Mouse (Mus musculus): ENCODE results near the gene Rnf26. TPM values are rescaled to one million over a fixed set of nuclear protein-coding genes. Genes with fewer than 3 reads are reported as not detected.
"Not testable (repeated sequence)": the region's sequence is repeated elsewhere in the genome, so short reads cannot be mapped to it uniquely, and the experiment has no call there.

Gene Rnf26
- total RNA-seq, 2 experiments from 2014 or later = 5.9 to 6.0 TPM

DNA sequence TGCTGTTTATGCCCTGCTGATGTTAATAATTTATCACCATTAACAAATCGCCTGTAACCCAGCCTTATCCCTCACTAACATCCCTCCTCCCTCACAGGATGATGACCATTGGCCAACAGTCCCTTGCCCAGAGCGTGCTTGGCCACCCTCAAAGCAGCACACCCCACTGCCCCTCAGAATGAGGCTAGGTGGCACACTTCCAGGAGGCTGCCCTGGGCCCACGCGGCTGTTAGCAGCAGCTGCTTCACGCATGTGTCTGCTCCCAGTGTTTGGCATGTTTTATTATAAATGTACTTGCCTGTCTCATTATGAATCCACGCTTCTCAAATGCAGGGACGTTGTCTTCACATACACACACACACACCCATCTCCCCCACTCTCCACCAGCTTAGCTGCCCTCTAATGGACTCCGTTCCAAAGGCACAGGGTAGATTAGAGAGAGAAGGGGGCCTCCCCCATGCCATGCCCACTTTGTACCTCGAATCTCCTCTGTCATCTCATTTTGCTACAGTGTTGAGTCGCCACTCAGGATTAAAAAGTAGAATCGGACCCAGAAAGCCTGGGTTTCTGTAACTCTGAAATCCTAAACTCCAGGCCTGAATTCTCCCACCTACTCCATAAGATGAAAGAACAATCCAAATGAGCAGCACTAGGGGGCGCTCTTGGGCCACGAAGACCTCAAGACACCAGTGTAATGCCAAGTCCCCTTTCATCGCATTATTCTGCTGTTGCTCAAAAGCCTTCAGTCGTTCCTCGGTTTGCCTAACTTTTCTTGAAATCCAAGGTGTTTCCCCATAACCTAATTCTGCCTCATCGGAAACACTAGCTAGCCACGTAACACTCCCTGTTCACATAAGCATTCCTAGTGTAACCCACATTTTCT, 12.5 kb upstream of the Rnf26 start:
- peak; percentile 87 to 93 for DNase-seq

DNA sequence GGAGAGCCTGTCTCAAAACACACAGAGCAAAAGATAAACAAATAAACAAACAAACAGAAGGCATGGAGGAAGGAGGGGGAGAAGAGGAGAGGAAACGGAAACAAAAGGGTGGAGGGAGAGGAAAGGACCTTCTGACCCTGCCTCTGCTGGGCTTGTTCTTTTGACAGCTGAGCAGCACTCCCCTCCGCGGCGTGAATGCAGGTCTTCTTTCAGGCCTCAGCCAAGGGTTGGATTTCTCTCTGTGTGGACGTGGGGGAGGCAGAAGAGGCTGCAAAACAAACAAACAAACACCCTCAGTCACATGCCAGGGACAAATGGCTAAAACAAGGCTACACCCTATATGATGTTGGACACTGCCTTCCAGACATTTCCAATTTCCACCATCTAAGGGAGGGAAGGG, 11.7 kb upstream of the Rnf26 start:
- DNase-seq = no peak

DNA sequence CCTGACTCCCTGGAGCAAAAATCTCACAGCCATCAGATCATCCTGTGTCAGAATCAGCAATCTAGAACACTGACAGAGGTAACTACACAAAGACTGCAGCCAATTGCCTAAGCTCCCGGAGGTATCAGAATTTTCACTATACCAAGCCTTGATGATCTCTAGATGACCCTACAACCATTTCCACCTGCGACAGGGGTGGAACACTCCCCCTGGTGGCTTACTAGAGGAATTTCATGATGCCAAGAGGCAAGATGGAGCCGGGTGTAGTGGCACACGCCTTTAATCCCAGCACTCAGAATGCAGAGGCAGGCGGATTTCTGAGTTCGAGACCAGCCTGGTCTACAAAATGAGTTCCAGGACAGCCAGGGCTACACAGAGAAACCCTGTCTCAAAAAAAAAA, 11.0 kb upstream of the Rnf26 start:
- no peak for DNase-seq

DNA sequence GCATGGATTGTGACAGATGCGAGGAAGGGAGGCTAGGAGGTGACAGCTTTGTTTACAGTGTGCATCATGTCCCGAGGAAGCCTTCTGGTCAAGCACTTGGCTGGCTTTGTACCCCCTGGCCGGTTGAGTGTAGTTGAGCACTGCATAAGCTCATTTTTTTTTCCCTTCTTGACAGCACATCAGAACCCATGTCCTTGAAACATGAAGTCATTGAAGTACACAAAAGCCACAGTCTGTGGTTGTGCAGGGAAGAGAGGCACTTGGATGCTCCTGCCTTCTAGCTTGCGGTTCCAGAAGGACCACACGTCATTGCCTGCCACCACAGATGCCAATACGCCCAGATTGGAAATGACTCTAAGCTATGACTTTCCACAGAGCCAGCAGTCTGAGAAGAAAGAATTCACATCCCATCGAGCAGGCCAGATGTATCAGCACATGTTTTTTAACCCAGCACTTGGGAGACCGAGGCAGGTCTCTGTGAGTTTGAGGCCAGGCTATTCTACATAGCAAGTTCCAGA, 6.7 kb upstream of the Rnf26 start:
- no peak for DNase-seq

DNA sequence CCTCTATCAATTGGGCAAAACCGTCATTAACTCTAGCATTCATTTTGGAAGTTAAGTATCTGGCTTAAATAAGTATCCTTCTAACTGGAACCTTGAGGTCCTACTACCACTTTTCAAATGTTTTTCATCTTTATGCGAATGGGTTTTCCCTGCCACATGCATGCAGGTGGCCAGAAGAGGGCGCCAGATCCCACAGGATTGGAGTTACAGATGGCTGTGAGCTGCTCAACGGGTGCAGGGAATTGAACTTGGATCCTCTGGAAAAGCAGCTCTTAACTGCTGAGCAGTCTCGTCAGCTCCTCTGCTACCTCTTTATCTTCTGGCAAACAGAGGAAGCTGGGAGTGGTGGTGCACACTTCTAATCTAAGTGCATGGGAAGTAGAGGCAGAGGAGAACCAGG, 5.7 kb upstream of the Rnf26 start:
- DNase-seq = peak in 1 of 2 experiments; percentile 56

DNA sequence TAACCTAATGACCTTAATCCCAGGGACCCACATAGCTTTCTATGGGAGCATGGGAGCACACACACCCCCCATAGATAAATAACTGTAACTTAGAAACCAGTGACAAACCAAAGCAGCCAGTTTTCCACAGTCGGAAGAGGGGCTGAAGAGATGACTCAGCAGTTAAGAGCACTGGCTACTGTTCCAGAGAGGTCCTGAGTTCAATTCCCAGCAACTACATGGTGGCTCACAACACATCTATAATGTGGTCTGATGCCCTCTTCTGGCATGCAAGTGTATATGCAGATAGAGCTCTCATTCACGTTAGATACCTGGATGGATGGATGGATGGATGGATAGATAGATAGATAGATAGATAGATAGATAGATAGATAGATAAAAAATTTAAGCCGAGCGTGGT, 2.9 kb upstream of the Rnf26 start:
- DNase-seq = no peak

DNA sequence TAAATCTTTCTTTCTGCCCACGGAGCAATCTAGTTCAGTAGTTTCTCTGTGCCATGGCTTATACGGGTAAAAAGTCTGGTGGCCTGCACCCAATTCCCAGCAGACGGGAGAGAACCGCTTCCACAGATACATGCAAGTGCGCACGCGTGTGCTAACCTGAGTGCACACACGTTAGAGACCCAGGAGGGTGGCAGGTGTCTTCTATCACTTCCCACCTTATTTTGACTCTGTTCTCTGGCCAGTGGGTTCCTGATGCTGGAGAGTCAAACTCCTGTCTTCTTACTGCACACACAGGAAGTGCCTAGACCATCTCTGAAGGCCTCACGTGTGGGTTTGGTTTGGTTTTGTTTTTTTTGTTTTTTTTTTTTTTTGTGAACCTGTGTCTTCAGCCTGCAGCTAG, 2.3 kb upstream of the Rnf26 start:
- no peak for DNase-seq

DNA sequence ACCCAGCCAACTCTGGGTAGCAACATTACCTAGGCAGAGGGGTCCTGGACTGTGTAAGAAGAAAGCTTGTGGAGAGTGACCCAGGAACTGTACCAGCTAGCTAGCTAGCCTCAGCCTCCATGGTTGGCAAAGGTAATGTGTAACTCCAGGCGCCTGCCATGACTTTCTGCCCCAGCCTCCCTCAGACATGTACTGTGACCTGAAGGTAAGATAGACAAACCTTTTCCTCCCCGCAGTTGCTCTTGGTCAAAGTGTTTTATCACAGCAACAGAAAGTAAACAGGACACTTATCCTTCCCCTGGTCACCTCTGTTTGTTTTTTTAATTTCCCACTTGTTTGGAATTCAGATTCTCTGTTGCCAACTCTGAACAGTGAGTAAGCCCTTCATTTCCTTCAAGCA, 1.1 kb upstream of the Rnf26 start:
- DNase-seq = no peak

DNA sequence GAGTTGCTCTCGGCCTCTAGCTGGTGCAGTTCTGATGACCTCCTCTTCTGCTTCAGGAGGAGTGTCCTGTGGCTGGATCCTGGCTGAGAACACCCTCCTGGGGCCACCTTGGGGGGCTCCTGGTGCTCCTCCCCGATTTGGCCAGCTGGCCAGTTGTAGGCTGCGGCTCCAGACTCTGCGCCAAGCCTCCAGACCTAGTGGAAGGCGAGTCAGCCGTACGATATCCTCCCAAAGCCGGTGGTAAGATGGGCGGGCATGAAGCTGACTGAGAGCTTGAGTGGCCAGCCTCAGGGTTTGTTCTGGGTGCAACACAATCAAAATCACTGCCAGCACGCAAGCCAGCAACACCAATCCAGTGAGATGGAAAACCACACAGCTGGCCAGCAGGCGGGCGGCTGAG, 1.4 kb downstream of the Rnf26 start:
- DNase-seq = not testable (repeated sequence)

DNA sequence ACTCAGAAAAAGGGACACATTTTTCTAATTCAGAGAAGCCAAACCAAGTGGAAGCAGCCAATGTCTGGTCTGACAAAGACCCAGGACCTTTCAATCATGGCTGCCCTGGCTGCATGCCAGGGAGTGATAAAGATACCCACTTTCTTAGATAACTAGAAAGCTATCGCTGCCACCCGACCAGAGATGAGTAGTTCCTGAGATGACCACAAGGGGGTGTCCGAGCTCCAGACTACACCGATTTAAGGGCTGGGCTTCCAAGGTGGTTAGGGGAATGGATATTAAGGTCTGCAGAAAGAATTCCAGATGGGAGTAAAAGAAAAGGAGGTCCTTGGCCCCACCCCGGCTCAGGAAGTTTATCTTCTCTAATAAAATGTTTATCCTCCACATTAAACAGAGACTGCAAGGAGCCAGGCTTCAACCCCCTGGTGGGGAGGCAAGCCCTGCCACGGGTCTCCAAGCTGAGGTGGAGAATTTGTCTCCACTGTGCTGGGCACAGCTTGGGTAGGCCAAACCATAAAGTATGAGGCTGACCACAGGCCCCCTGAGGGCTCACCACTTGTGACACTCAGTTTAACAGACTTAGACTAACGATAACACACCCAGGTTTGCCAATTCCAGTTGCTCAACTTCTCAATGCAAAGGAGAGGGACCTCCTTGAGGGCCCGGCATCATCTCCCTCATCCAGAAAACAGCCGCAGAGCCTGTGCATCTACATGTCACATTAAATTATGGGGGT, 3.8 kb downstream of the Rnf26 start:
- peak; percentile 70 to 90 for DNase-seq

DNA sequence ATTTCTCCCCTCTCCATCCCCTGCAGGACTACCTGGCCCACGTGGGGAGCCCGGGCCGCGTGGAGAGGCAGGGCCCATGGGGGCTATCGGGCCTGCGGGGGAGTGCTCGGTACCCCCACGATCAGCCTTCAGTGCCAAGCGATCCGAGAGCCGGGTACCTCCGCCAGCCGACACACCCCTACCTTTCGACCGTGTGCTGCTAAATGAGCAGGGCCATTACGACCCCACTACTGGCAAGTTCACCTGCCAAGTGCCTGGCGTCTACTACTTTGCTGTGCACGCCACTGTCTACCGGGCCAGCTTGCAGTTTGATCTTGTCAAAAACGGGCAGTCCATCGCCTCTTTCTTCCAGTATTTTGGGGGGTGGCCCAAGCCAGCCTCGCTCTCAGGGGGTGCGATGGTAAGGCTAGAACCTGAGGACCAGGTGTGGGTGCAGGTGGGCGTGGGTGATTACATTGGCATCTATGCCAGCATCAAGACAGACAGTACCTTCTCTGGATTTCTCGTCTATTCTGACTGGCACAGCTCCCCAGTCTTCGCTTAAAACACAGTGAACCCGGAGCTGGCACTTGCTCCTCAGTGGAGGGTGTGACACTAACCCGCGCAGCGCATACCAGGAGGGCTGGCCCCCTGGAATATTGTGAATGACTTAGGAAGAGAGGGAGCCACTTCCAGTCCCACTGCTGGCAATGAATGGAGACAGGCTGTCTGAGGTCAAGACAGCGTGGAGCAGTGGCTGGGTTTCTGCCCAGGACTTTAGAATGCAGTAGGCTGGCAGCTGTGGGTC, 4.9 kb downstream of the Rnf26 start:
- no peak for DNase-seq

DNA sequence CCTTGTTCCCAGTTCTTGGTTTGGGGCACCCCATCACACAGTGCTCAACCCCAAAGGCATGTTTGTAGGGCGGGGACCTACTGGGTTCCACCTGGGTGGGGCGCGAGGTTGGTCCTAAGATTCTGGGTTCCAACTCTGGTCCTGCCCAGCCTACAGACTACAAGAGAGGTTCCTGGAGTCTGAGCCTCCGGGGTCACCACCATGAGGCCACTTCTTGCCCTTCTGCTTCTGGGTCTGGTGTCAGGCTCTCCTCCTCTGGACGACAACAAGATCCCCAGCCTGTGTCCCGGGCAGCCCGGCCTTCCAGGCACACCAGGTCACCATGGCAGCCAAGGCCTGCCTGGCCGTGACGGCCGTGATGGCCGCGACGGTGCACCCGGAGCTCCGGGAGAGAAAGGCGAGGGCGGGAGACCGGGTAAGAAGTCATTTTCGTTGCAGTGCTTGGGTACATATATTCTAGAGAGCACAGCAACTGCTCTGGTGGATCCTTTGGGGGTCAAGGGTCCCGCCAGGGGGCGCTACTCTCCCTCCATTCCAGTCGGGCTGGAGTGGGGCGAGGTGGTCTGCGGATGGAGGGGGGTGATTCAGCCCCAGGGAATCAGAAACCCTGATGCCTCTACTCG, 5.6 kb downstream of the Rnf26 start:
- peak in 1 of 2 experiments; percentile 70 for DNase-seq

DNA sequence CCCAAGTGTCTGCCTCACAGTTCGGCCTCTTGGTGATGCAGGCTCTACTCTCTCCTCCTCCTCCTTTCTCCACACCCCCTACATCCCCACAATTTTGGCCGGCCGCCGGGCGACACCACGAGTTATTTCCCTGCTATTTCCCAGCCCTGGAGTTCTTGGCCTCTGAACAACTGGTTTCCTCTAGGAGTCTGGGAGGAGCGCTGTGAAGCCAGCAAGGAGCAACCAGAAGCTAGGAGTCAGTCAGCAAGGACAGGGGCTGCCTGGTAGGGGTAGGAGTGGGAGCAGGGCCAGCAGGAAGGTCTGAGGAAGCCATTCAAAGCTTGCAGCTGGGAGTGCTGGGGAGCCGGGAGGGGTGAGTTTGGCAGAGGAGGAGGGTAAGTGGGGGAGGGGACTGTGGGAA, 6.2 kb downstream of the Rnf26 start, which contains the start of gene C1qtnf5:
C1qtnf5 (plus strand) TSS at position 136 of the 400 bp plus-strand sequence.
- peak; percentile 94 to 95 for DNase-seq

DNA sequence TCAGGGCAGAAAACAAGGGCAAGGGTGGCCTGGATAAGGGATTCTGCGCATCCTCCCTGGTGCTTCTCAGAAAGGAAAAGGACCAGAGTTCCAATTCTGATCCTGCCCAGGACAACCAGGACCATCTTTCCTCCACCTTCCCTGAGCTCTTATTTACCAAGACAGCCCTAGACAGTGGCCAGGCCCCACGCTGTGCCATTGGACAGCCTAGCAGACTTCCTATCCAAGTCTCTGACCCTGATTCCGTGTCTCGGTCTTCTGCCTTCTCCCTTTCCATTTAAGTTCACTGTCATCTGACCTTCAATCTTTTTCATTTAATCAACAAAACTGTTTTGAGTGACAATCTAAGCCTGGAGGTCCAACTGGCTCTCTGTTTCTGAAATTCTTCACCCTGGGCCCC, 6.7 kb downstream of the Rnf26 start:
- no peak for DNase-seq

DNA sequence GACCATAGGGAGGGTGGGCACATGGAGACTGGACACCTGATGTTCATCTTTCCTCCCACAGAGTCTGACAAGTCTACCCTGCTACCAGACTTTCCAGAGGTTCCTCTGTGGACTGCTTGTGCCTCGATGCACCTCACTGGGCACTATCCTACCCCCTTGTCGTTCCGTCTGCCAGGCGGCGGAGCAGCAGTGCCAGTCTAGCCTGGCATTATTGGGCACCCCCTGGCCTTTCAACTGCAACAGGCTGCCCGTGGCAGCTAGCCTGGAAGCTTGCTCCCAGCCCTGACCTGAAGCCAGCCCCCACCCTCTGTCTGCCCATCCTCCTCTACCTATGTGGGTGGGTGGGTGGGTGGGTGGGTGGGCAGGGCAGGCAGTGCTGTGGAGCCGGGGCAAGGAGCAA, 7.1 kb downstream of the Rnf26 start:
- DNase-seq = no peak

DNA sequence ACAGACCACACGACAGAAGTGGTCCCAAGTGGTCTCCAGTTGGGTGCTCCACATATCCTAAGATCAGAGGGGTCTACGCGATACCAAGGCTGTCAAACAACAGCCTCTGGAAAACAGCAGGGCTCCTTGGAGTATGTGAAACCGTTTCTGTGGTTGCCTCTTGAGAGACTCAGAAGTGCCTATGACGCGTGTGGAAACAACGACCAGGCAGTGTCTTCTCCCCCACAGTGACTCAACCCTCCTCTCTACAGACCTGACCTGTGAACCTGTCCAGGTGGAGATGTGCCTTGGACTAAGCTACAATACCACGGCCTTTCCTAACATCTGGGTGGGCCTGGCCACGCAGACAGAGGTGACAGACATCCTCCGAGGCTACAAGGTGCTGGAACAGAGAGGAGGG, 7.5 kb downstream of the Rnf26 start:
- no peak for DNase-seq

DNA sequence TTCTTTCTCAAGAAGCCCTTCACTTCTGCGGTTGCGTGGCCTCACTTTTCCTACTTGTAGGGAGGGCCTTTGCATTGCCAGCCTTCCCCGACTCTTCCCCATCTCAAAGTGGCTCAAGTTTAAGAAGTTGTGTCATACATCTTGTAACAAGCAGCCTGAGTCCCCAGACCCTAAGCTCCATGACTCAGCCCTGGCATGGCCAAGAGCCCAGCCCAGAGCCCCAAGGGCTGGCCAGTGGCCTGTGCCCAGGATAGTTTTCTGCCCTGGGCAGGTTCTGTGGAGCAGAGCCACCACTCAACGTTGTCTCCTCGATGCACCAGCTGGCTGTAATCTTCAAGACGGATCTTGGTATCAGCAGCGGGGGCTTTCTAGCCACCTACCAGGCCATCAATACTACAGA, 8.4 kb downstream of the Rnf26 start:
- no peak for DNase-seq

DNA sequence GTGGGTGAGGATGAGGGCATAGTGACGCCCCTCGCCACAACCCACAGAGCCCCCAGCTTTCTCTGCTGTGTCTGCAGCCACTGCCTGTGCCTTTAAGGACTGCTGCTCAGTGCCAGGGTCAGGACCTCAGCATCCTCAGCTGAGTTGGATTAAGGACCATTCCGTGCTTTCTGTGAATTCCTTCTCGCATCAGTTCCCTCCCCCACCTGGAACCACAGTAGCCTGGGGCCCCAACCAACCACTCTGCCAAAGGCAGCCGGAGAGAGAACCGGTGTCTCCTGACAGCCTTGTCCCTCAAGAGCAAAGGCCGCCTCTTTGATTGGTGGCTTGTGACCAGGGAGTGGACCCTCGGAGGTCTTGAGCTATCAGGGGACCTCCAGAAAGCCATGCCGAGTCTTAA, 11.8 kb downstream of the Rnf26 start, which contains the start of gene Mfrp:
Mfrp (plus strand) TSS at position 240 of the 400 bp plus-strand sequence.
- DNase-seq = no peak

DNA sequence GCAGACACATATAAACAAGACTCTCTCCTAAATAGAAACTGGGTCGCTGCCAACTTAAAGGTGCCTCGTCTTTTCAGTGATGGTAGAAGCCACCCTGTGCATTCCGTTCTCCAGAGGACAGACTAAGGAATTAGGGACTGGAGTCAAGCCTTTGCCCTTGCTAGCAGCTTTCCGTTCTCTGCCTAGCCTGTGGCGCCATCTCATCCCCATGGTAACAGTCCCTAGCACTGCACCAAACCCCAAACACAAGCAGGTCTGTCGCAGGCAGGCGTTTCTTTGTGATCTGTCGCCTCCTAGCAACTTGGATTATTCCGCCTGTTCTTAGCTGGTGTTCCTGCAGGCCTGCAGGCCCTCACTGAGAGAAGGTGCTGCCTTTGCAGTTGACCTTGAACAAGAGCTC, 16.8 kb downstream of the Rnf26 start:
- peak in 1 of 2 experiments; percentile 45 for DNase-seq

DNA sequence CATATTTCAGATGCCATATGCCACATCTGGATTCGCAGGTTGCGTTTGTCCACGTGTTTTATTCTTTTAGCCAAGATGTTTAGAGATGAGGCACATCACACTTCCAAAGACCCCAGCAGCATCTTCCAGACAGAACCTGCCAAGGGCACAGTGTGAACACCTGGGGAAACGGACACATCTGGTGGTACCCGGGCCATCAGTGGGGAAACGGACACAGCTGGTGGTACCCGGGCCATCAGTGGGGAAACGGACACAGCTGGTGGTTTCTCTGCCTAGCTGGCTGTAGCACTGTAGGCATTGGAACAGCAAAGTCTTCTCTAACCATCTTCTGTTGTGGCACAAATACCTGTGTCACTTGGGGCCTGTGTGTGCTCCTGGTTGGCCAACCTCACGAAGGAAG, 17.5 kb downstream of the Rnf26 start:
- no peak for DNase-seq

DNA sequence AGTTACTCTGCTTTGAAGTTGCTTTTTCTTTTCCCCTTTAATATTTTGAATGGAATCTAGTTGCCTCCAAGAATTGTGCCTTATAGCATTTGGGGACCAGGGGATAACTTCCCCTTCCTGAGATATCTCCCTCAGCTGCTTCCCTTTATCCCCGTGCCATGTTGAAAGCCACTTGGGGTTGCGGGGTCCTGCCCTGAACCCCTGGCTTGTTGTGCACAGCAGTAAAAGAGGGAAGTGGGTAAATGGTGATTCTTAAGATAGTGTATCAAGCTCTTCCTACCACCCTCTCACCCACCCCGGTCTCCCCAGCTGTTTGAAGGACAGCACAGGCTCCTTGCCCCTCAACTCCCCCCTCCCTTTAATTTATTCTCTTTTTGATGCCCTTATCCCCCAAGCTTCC, 18.6 kb downstream of the Rnf26 start:
- DNase-seq = peak in 1 of 2 experiments; percentile 10

All from heart, adult 18-20 months (tissue).